Mouse (Mus musculus): ENCODE measurements around the gene Znhit1.
A peak's percentile ranks its signal among the peaks of the same experiment; 100 is the strongest.

Gene Znhit1

GRCm38 (mm10) chr5:136984828-136985227 lies 3.0 kb downstream of the Znhit1 start:
- DNase-seq = no peak

DNA sequence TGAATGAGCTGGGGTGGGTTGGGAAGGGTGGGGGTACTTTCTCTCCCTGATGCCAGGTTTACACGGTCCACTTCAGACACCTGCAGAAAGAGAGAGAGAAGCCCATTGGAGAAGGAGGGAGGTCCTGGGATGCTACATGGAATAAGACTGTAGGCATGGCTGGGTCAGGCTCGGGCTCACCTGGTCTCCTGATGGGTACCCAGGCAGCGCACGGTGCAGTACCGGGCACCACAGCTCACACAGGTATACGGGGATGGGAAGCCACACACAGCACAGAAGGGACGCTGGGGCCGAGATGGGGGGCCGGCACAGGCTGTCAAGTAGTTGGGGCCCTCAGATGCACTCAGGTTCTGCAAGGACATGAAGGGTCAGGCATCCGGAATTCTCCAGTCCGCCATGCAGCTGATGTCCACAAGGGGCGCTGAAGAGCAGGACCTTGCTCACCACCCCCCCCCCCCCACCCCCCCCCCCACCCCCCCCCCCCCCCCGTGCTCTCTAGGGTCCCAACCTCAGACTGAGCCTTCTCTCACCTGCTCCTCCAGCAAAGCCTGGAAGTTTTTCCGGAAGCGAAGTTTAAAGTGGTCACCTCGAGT lies 5.4 kb downstream of the Znhit1 start:
- peak; percentile 39 to 42 for DNase-seq

GRCm38 (mm10) chr5:136980974-136981373 lies 6.8 kb downstream of the Znhit1 start:
- DNase-seq = no peak

GRCm38 (mm10) chr5:136979762-136980161 lies 8.1 kb downstream of the Znhit1 start:
- no peak for DNase-seq

DNA sequence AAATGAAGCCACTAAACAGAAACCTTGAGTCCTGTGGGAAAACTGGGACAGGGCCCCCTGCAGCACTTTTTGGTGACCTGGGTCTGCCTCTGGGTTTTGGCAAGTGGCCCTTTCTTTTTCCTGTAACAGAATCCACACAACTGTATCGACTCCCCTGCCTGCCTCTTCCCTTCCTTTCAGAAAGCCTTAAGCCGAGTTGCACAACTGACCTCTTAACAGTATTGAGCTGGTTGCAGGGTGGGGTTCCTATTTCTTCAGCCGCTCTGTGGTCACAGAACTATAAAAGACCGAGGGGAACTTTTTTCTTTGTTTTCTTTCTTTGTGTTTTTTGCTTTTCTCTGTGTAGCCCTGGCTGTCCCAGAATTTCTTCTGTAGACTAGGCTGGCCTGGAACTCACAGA lies 10.1 kb downstream of the Znhit1 start:
- no peak for DNase-seq

- no peak for DNase-seq
Observed at GRCm38 (mm10) chr5:136973670-136974069, 14.2 kb downstream of the Znhit1 start.

- peak; percentile 63 for DNase-seq
Observed at GRCm38 (mm10) chr5:136970703-136971102, 17.1 kb downstream of the Znhit1 start.

- DNase-seq = no peak
Observed at GRCm38 (mm10) chr5:136967592-136967991, 20.2 kb downstream of the Znhit1 start.

DNA sequence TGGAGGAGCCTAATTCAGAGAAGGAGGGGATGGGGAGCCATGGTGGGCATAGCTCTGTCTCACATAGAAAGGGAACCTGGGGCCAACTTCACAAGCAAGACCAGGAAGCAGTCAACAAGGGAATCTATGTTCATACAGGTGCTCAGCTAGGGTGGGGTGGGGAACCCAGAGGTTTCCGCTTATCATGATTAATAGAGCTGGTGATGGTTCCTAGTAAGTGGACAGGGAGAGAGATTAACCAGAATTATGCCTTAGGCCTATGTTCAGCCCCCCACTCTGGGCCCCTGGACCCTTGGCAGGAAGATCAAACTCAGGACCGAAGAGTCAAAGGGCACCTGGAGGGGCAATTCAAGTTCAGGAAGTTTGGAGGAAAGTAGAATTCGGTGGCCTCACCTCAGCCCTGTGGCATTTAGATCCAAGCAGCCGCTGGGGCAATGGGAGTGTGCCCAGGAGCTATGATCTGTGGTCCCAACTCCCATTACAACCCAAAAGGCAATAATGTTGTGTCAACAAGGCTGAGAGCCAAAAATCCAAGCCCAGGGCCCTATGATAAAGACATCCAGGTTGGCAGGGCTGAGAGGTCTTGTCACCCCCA lies 20.9 kb downstream of the Znhit1 start:
- no peak for DNase-seq

- no peak for DNase-seq
Observed at GRCm38 (mm10) chr5:136966331-136966730, 21.5 kb downstream of the Znhit1 start, which contains the start of gene Cldn15. Gene Cldn15 (plus strand): TSS chr5:136966616.

- no peak for DNase-seq
Observed at GRCm38 (mm10) chr5:136965686-136966085, 22.1 kb downstream of the Znhit1 start.

DNA sequence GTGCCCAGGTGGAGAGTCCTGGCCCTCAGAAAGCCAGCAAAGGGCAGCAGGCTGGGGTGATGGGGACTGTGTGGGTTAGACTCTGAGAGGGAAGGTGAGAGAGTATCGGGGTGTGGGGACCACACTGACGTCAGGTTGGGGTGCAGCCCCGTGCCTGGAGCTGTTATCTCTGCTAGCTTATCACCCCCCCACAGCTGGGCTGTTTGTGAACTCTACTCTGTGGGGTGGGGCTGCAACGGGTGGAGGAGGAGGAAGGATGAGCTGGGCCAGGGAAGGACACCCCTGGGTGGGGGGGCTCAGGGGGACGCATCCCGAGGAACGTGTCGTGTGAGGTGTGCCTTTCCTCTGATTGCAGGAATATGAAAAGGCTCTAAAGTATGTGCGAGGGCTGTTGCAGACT lies 22.6 kb downstream of the Znhit1 start:
- no peak for DNase-seq

DNA sequence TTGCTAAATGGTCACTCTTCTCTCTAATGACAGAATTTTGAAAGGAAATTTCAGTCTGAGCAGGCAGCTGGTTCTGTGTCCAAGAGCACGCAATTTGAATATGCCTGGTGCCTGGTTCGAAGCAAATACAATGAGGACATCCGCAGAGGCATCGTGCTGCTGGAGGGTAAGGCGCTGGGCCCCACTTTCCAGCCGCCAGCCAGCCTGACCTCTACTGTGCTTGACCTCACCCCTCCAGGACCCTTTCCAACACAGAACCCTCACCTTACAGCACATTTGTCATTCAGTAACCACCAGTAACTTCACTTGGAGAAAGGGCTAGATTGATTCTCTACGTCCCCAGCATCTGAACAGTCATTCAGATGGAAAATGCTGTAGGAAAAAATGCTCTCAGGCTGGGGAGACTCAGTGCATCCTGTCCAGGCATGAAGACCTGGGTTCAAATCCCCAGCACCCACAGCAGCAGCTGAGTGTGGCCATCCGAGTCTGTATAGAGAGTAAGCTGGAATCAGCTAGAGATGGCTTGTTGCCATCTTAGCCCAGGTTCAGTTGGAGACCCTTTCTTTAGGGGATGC lies 24.8 kb downstream of the Znhit1 start:
- DNase-seq = no peak

- DNase-seq = peak; percentile 75 to 76
Observed at GRCm38 (mm10) chr5:136962501-136962900, 25.3 kb downstream of the Znhit1 start.

- peak; percentile 89 to 90 for DNase-seq
Observed at GRCm38 (mm10) chr5:136961983-136962461, 25.8 kb downstream of the Znhit1 start.

- no peak for DNase-seq
Observed at GRCm38 (mm10) chr5:136961334-136961982, 26.4 kb downstream of the Znhit1 start.

DNA sequence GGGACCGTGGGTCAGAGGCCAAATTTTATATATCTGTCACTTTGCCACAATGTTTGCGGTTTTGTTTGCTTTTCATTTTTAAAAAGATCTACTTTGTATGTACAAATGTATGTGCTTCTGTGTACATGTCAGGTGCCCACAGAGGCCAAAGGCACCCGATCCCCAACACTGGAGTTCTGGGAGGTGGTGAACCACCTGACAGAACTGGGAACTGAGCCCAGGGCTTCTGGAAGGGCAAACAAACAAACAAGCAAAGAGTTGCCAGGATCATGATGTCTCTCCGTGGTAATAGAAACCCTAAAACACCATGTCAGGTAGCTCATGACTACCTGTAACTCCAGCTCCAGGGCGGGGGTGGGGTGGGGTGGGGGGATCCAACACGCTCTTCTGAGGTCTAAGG lies 27.8 kb downstream of the Znhit1 start:
- no peak for DNase-seq

DNA sequence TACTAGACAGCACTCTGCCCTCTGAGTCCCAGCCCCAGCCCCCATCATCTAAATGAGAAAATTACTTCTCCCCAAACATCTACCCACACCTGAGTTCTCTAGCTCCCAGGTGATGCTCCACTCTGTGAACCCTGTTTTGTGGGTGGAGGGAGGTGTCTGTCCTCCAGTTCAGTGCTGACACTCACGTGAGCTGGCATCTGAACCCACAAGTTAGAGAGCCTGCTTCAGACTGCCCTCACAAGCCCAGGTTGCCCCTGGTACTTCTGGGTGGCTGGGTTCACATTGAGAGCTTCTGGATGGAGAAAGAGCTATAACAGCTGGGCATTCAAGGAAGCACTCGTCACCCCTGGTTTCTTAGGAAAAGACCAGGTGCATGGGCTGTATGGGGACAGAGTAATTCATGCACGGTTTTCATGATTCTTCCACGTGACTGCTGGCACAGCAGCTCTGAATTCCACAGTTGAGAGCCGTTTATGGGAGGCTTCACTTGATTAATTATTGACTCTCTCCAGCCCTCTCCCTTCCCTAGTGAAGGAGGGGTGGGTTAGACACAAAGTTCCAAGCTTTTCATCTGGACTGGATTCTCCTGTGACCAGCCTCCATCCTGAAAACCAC lies 28.7 kb downstream of the Znhit1 start:
- no peak for DNase-seq

GRCm38 (mm10) chr5:136957250-136957649 lies 30.6 kb downstream of the Znhit1 start:
- no peak for DNase-seq

- no peak for DNase-seq
Observed at GRCm38 (mm10) chr5:136955622-136956021, 32.2 kb downstream of the Znhit1 start.

DNA sequence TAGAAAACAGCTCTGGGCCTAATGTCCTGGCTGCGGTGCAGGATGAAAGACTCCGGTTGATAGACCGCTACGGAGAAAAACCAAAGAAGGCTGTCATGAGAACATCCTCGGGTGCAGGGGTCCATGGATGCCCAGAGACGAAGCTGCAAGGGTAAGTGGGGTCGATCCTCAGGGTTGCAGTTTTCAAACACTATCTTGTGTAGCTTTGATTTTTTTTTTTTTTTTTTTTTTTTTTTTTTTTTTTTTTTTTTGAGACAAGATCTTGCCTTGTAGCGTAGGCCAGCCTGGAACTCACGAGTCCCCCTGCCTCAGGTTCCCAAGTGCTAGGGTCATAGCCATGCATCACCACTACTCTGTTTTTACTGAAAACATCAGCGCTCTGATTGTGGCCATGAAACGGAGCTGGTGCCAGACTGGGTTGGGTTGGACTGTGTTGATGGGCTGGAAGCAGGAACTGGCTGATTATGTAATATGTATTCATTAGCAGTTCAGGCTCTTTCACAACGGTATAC lies 34.3 kb downstream of the Znhit1 start:
- DNase-seq = no peak

GRCm38 (mm10) chr5:136953015-136953414 lies 34.8 kb downstream of the Znhit1 start, which contains the start of gene Fis1:
Gene Fis1 (plus strand): TSS chr5:136953275.
- DNase-seq = peak; percentile 81 to 85

DNA sequence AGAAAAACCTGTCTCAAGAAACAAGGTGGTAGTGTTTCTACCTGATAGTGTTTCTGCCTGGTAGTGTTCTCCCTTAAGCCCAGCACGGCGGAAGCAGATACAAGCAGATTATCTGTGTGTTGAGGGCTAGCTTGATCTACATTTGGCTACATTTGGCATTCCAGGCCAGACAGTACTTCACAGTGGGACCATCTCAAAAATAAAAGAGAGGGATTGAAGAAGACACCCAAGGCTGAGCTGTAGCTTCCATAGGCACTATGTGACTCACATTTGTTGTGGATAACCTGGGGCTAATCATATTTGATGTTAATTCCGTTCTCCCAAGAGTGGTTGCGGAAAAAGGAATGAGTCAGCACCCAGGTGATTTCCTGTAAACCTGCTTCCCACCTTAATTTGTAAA lies 35.7 kb downstream of the Znhit1 start:
- DNase-seq = no peak
